Mouse (Mus musculus): ENCODE measurements around the gene Methig1. TPM values are rescaled to one million over a fixed set of nuclear protein-coding genes. Genes with fewer than 3 reads are reported as not detected.
"Not testable (repeated sequence)": the region's sequence is repeated elsewhere in the genome, so short reads cannot be mapped to it uniquely, and the experiment has no call there.

Gene Methig1
- polyA plus RNA-seq, 1 experiment from 2014 or later: 0.15 TPM

DNA sequence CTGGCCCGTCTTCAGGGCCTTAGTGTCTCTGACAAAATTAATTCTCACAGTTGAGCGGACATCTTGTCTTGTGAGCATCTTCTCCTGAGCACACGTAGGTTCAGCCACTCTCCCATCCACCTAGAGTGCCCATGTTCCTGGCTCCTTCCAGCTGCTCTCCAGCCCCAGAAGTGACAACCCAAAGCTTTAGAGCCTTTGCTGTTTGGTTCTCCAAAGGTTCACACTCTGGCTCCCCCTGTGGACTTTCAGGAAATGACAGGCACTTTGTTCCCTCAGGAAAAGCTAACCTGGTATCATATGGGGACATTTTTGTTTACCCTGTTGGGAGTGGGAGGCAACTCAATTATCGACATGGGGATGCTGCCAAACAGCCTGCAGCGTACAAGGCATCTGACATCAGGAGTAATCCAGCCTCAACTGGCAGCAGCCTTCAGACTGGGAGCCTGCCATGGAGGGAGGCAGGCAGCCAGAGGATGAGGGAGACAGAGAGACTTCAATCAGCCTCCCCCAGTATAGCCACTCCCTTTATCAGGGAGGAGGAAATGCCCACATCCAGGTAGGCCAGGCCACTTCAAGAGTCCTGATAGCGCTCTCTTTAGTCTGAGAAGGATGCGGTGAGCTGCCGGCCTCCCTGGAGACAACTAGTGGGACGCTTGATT is 25.0 kb downstream of the Methig1 start:
- not testable (repeated sequence) for DNase-seq (ENCODE audit: low spot score); H3K4me2 ChIP-seq (ENCODE audit: low read depth, low read length); H3K4me1 ChIP-seq (ENCODE audit: control insufficient read depth, insufficient read depth, low read length); ATAC-seq (replicated peaks; ENCODE audit: insufficient number of reproducible peaks, low FRiP score, low TSS enrichment, low read depth); H3K27me3 ChIP-seq (ENCODE audit: control insufficient read depth, insufficient read depth, low read length); H3K9me3 ChIP-seq (replicated peaks; ENCODE audit: control insufficient read depth, low read length); H3K4me3 ChIP-seq (ENCODE audit: low read depth, low read length); H3K9ac ChIP-seq (replicated peaks; ENCODE audit: low read length); H3K36me3 ChIP-seq (replicated peaks; ENCODE audit: control insufficient read depth, insufficient read depth, low read depth, low read length); H3K27ac ChIP-seq (replicated peaks; ENCODE audit: low read depth, low read length)
- WGBS: 32% methylated on average over 3 of the region's 9 CpGs

DNA sequence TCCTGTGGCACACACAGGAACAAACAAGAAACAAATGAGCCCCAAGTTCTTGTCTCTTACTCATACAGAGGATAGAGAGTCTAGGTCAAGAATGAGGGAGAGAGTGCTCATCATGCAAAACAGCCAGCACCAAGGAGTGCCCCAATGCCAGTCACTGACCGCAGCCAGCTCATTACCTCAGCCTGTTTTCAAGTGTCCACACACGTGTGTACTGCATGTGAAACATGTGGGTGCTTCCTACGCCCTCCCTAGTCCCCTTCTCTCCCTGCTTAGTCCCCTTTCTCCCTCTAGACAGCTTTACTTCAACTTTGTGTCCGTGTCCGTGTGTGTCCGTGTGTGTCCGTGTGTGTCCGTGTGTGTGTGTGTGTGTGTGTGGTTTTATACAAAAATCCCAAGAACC is 26.7 kb downstream of the Methig1 start:
- 85% methylated on average over 8 of the region's 8 CpGs for WGBS
- no peak overlapping the region for H3K27ac ChIP-seq (replicated peaks; ENCODE audit: low read depth, low read length)
- no peaks in the 10 kb centered on the region for H3K4me1 ChIP-seq (ENCODE audit: control insufficient read depth, insufficient read depth, low read length)
- no peaks in the 10 kb centered on the region for H3K27me3 ChIP-seq (ENCODE audit: control insufficient read depth, insufficient read depth, low read length)
- H3K9ac ChIP-seq (replicated peaks; ENCODE audit: low read length): no peak overlapping the region
- ATAC-seq (replicated peaks; ENCODE audit: insufficient number of reproducible peaks, low FRiP score, low TSS enrichment, low read depth): no peak
- no peak for DNase-seq (ENCODE audit: low spot score)
- no peak overlapping the region for H3K4me2 ChIP-seq (ENCODE audit: low read depth, low read length)
- H3K36me3 ChIP-seq (replicated peaks; ENCODE audit: control insufficient read depth, insufficient read depth, low read depth, low read length): no peaks in the 10 kb centered on the region
- no peaks in the 10 kb centered on the region for H3K9me3 ChIP-seq (replicated peaks; ENCODE audit: control insufficient read depth, low read length)
- no peak overlapping the region for H3K4me3 ChIP-seq (ENCODE audit: low read depth, low read length)

DNA sequence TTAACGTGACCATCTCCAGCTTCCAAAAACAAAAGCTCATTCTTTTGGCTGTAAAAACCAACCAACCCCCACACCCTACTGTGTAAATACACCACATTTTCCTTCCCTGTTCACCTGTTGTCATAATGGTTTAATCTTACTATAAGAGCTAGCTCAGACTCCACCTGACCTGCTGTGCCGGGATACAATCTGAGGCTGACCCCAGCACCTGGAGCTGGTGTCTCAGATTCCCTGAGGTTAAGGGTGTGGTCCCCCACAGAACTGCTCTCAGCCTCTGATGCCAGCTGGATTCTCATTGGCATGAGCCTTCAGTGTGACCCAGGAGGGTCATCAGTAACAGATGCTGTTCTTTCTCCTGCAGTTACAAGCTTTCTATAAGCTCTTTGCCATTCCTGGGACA is 27.2 kb downstream of the Methig1 start:
- Histone ChIP-seq H3K9me3 (replicated peaks; ENCODE audit: control insufficient read depth, low read length) (no peaks in the 10 kb centered on the region), H3K27me3 (ENCODE audit: control insufficient read depth, insufficient read depth, low read length) (no peaks in the 10 kb centered on the region), H3K27ac (replicated peaks; ENCODE audit: low read depth, low read length) (no peak overlapping the region), H3K4me3 (ENCODE audit: low read depth, low read length) (no peak overlapping the region), H3K4me2 (ENCODE audit: low read depth, low read length) (no peak overlapping the region), H3K9ac (replicated peaks; ENCODE audit: low read length) (no peak overlapping the region), H3K36me3 (replicated peaks; ENCODE audit: control insufficient read depth, insufficient read depth, low read depth, low read length) (no peaks in the 10 kb centered on the region), H3K4me1 (ENCODE audit: control insufficient read depth, insufficient read depth, low read length) (no peaks in the 10 kb centered on the region)
- ATAC-seq (replicated peaks; ENCODE audit: insufficient number of reproducible peaks, low FRiP score, low TSS enrichment, low read depth) (no peak), DNase-seq (ENCODE audit: low spot score) (no peak)
- 47% methylated on average over 2 of the region's 2 CpGs for WGBS

DNA sequence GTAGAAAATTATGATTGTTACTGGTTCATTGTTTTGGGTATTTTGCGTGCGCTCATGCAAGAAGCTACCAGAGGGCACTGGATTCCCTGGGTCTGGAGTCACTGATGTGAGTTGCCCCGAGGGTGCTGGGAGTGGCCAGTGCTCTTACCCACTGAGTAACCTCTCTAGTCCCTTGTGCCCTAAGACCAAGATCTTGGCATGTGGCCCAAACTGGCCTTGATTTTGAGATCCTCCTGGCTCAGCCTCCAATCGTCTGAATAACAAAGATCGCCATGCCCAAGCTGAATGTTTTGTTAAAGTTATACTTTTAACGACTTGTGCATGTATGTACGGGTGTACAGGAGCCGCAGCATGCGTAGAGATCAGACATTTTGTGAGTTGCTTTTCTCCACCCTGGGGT is 32.8 kb downstream of the Methig1 start:
- Histone ChIP-seq H3K27ac (replicated peaks; ENCODE audit: low read depth, low read length) (no peak overlapping the region), H3K9me3 (replicated peaks; ENCODE audit: control insufficient read depth, low read length) (no peaks in the 10 kb centered on the region), H3K36me3 (replicated peaks; ENCODE audit: control insufficient read depth, insufficient read depth, low read depth, low read length) (no peaks in the 10 kb centered on the region), H3K9ac (replicated peaks; ENCODE audit: low read length) (no peak overlapping the region), H3K27me3 (ENCODE audit: control insufficient read depth, insufficient read depth, low read length) (no peaks in the 10 kb centered on the region), H3K4me3 (ENCODE audit: low read depth, low read length) (no peak overlapping the region), H3K4me1 (ENCODE audit: control insufficient read depth, insufficient read depth, low read length) (no peaks in the 10 kb centered on the region; the same call in 1 of the 2 replicates), H3K4me2 (ENCODE audit: low read depth, low read length) (no peak overlapping the region)
- ATAC-seq (replicated peaks; ENCODE audit: insufficient number of reproducible peaks, low FRiP score, low TSS enrichment, low read depth) (no peak), DNase-seq (ENCODE audit: low spot score) (no peak)
- WGBS: 91% methylated on average over 9 of the region's 9 CpGs

DNA sequence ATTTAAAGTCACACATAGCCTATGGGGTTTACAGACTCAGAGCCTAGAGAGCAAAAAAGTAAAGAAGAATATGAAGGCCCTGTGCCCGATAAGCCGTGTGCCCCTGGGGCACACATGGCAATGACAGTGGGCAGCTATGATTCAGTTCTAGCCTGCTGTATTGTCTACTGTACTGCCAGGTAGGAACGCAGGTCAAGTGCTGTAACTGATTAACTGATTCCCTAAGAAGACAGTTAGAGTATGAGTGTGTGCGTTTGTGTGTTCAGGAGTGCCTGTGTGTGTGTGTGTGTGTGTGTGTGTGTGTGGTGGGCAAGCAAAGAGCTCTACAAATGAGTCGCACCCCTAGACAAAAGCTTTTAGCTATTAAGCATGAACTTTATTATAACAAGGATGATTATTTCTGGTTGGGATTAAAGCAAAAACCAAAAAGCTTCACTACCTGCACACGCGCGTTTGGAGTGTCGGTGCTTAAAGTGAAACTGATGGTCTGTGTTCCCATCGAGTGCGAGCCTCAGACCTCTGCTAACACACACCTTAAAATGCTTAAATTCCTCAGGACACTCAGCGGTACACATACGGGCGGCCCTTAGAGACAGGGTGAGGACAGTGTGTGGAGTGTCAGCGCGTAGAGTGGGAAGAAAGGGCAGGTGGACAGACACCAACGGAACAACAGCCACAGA is 34.7 kb downstream of the Methig1 start:
- no peak overlapping the region for H3K4me3 ChIP-seq (ENCODE audit: low read depth, low read length)
- H3K4me2 ChIP-seq (ENCODE audit: low read depth, low read length): no peak overlapping the region
- 96% methylated on average over 17 of the region's 17 CpGs for WGBS
- H3K4me1 ChIP-seq (ENCODE audit: control insufficient read depth, insufficient read depth, low read length): no peaks in the 10 kb centered on the region; the same call in 1 of the 2 replicates
- no peak overlapping the region for H3K9ac ChIP-seq (replicated peaks; ENCODE audit: low read length)
- ATAC-seq (replicated peaks; ENCODE audit: insufficient number of reproducible peaks, low FRiP score, low TSS enrichment, low read depth): no peak
- no peaks in the 10 kb centered on the region for H3K27me3 ChIP-seq (ENCODE audit: control insufficient read depth, insufficient read depth, low read length)
- no peak for DNase-seq (ENCODE audit: low spot score)
- no peak overlapping the region for H3K27ac ChIP-seq (replicated peaks; ENCODE audit: low read depth, low read length)
- H3K36me3 ChIP-seq (replicated peaks; ENCODE audit: control insufficient read depth, insufficient read depth, low read depth, low read length): no peaks in the 10 kb centered on the region
- H3K9me3 ChIP-seq (replicated peaks; ENCODE audit: control insufficient read depth, low read length): no peaks in the 10 kb centered on the region

DNA sequence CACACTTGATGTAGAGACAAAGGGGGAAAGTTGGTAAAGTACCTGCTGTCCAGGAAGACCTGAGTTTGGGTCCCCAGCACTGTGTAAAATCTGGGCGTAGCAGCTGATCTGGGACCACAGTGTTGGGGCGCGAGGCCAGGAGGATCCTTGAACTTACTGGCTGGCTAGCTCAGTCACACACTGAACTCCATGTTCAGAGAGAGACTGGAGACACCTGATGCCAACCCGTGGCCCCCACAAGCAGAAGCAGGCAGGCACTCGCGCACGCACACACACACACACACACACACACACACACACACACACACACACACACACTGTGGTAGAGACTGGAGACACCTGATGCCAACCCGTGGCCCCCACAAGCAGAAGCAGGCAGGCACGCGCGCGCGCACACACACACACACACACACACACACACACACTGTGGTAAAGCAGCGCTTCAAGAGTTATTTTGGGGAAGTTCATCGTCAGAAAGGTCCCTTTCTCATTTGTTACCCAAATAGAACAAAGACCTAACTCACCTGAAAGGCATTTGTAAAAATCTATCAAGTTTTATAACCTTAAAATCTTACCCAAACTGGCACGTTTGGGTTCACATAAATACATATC is 35.4 kb downstream of the Methig1 start:
- ATAC-seq (replicated peaks; ENCODE audit: insufficient number of reproducible peaks, low FRiP score, low TSS enrichment, low read depth): no peak
- Histone ChIP-seq H3K4me3 (ENCODE audit: low read depth, low read length) (no peak overlapping the region), H3K9ac (replicated peaks; ENCODE audit: low read length) (no peak overlapping the region), H3K36me3 (replicated peaks; ENCODE audit: control insufficient read depth, insufficient read depth, low read depth, low read length) (no peaks in the 10 kb centered on the region), H3K27ac (replicated peaks; ENCODE audit: low read depth, low read length) (no peak overlapping the region), H3K27me3 (ENCODE audit: control insufficient read depth, insufficient read depth, low read length) (no peaks in the 10 kb centered on the region), H3K9me3 (replicated peaks; ENCODE audit: control insufficient read depth, low read length) (no peaks in the 10 kb centered on the region), H3K4me2 (ENCODE audit: low read depth, low read length) (no peak overlapping the region), H3K4me1 (ENCODE audit: control insufficient read depth, insufficient read depth, low read length) (no peaks in the 10 kb centered on the region; the same call in 1 of the 2 replicates)
- 90% methylated on average over 16 of the region's 16 CpGs for WGBS
- DNase-seq (ENCODE audit: low spot score): no peak

DNA sequence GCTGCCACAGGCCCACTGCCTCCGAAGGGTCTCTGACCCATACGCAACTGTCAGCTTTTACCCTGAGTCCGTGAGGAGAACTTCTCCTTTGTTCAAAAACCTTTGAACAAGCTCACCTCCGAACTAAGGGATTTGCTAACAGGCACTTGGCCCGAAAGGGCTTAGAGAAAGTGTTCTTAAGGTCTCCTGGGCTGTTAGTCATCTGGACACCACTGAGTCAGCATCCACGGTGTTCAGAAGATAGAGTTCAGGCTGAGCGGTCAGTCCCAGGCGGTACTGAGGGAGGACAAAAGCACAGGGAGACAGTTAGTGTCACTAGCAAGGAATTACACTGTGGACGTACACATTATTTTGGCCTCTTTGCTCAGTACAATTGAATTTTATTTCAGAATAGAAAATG is 35.9 kb downstream of the Methig1 start:
- Histone ChIP-seq H3K27me3 (ENCODE audit: control insufficient read depth, insufficient read depth, low read length) (no peaks in the 10 kb centered on the region), H3K27ac (replicated peaks; ENCODE audit: low read depth, low read length) (no peak overlapping the region), H3K4me2 (ENCODE audit: low read depth, low read length) (no peak overlapping the region), H3K9ac (replicated peaks; ENCODE audit: low read length) (no peak overlapping the region), H3K9me3 (replicated peaks; ENCODE audit: control insufficient read depth, low read length) (no peaks in the 10 kb centered on the region), H3K36me3 (replicated peaks; ENCODE audit: control insufficient read depth, insufficient read depth, low read depth, low read length) (no peaks in the 10 kb centered on the region), H3K4me3 (ENCODE audit: low read depth, low read length) (no peak overlapping the region), H3K4me1 (ENCODE audit: control insufficient read depth, insufficient read depth, low read length) (no peaks in the 10 kb centered on the region; the same call in 1 of the 2 replicates)
- ATAC-seq (replicated peaks; ENCODE audit: insufficient number of reproducible peaks, low FRiP score, low TSS enrichment, low read depth) (no peak), DNase-seq (ENCODE audit: low spot score) (no peak)
- 60% methylated on average over 9 of the region's 9 CpGs for WGBS

DNA sequence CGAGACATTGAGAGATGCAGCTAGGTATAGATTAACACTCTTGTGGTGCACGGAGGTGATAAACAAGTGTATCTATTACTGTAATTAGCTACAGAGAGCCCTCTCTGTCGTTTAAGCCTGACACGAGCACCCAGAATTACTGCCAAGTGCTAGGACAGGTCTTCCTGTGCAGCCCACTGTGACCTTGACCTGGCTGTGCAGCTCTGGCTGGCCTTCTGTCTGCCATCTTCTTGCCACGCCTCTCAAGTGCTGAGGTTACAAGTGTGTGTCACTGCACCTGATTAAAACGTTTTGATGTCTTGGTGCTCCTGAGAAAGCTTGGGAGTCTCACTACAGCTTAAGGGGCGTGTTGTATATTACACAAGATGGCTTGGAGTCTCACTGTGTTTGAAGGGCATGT is 38.1 kb downstream of the Methig1 start:
- no peaks in the 10 kb centered on the region; the same call in 1 of the 2 replicates for H3K4me1 ChIP-seq (ENCODE audit: control insufficient read depth, insufficient read depth, low read length)
- no peak for DNase-seq (ENCODE audit: low spot score)
- H3K9me3 ChIP-seq (replicated peaks; ENCODE audit: control insufficient read depth, low read length): no peaks in the 10 kb centered on the region
- H3K36me3 ChIP-seq (replicated peaks; ENCODE audit: control insufficient read depth, insufficient read depth, low read depth, low read length): peaks cover 2% of the 10 kb centered on the region; the same call in 1 of the 2 replicates
- no peak overlapping the region for H3K27ac ChIP-seq (replicated peaks; ENCODE audit: low read depth, low read length)
- no peaks in the 10 kb centered on the region for H3K27me3 ChIP-seq (ENCODE audit: control insufficient read depth, insufficient read depth, low read length)
- H3K9ac ChIP-seq (replicated peaks; ENCODE audit: low read length): no peak overlapping the region
- no peak for ATAC-seq (replicated peaks; ENCODE audit: insufficient number of reproducible peaks, low FRiP score, low TSS enrichment, low read depth)
- H3K4me2 ChIP-seq (ENCODE audit: low read depth, low read length): no peak overlapping the region
- whole genome bisulfite sequencing: 79% methylated on average over 7 of the region's 7 CpGs
- no peak overlapping the region for H3K4me3 ChIP-seq (ENCODE audit: low read depth, low read length)
